Mouse (Mus musculus) layer of hippocampus, adult 9-10 months (tissue): ENCODE results near the gene Aim2.
A peak's percentile ranks its signal among the peaks of the same experiment; 100 is the strongest.

ENCODE experiments used
- DNase-seq: peaks from one replicate; pipeline ENCODE4 v3.0.0; 2022; ENCODE audit warnings: low spot score

Aim2 gene

DNA sequence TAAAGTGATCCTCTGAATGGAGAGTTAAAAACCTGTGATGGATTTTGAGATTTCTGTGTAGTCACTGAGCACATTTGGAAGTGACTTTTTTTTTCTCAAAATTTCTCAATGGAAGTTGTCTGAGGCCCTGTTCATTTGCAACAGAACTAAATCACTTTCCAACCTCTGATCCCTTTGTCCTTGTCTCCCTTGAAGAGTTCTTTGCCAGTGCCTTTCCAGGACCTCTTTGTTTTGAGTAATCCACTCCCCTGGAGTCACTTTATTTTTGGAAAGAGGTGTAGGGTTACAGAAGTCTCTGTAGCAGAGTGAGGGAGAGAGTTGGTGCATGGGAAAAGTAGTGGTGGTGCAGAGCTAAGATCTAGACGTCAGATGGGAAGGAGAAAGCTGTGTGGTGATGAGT is 2.2 kb upstream of the Aim2 start:
- DNase-seq, result no peak

DNA sequence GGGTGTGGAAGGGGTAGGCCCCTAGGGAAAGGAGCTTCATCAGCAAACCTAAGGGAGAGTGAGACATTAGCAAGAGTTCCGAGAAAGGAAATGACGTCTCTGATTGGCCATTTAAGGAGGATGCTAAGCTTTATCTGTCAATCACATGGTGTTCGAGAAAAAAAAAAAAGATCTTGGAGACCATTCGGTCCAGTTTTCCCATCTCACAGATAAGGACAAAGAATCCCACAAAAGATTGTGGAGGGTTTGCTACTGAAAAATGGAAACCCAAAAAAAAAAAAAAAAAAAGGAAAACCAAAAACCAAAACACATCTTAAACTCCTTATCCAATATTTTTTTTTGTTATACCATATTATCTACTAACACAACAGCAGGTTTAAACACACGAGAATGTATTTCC is 1.5 kb upstream of the Aim2 start:
- no peak for DNase-seq

DNA sequence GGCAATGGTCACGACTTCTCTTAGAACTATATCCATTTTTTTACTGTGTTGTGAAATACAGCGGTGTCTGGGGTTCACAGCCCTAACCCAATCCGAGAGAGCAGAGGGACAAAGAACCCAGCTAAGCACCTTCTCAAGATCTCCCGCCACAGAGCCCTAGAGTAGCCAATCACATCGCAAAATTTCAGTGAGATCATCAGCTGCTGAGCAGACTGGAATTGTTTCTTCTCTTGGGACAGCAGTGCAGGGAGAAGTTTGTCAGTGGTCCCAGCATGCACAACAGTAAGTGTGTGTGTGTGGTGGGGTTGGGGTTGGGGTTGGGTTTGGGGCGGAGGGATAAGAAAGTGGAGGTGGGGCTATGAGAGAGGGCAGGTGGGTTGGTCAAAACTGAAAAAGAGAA is 733 bp upstream of the Aim2 start:
- DNase-seq, result no peak

DNA sequence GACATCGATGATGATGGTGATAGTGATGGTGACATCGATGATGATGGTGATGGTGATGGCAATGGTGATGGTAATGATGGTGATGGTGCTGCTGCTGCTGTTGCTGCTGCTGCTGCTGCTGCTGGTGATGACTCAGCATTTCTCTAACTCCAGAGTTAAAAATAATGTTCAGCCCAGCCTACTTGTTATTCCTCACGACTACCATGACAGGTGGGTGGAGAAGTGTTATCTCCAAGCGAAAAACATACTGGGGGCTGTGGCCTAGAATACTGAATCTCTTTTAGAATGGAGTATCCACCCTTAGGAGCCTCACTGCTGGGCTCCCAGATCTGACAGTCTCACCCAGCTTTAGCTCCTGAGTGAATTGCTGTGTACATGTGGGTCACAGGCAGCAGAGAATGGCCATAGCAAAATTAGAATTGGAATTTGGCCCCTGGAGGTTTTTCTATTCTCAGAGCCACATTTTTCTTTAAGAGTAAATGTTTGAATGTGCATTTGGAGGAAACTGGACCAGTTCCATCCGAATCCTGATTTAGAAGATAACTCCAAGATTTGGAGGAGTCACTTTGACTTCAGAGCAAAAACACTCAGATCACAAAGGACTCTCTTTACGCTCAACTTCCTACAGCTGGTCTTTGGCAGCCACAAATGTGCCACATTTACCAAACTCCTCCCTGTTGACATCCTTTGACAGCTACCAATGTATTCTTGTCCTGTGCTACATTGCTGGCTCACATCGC is 4.6 kb downstream of the Aim2 start:
- DNase-seq, result no peak

DNA sequence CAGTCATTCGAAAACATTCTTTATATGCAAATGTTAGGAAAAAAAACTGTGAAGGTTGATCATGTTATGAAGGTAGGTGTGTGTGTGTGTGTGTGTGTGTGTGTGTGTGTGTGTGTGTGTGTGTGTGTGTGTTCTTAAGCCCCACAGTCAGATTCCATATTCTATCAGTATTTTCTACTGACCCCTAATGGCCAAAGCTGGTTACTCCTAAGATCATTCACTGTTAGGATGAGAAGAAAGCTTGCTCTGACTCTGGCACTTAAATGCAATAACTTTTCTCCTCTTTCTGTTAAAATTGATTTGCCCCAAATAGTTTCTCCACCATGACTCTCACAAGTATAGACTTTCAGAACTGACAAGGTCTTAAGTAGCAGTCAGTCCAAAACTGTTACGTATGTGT is 6.0 kb downstream of the Aim2 start:
- DNase-seq, result no peak

DNA sequence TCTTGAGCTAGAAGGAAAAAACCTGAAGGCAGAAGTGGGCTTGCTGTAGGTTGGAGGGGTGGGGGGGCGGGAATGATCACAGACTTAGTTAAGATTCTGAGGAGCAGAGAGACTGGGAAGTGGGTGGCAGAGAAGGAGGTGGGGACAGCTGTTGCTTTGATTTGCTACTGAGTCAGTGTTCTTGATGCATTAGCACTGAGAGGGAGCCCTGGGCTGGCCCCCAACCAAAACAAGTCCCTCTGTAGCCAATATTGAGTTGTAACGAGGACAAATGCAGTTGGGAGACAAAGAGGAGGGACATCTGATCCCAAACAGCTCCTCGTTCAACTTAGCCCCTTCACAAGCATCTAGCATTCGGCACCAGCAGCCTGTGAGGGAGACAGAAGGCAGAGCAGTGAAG is 7.1 kb downstream of the Aim2 start:
- no peak for DNase-seq

DNA sequence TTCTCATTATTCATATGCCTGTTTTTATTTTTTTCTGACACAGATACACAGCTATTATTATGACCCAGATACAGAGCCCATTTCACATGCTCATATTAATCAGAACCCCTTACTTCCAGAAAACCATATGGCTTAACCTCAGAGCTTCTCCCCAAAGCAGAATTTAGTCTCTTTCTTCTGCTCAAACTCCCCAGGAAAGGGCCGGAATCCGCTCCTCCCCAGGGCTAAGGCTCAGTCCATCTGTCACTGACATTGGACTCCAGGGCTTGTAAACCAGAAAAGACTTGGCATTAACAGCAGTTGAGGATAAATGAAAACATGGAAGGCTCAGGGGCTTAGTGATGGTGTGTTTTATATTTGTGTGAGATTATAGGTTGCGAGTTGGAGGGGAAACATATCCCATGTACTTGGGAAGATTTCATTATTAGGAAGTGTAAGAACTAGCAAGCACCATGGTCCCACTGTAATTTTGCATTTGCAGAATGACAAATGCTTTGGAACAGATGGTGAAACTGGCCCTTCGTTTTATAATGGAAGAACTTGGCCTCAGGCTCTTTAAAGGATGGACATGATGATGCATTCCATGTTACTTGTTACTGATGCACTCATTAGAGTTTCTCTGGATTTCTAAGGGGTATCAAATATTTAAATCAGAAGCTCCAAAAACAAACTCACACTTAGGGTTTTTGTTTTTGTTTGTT is 9.1 kb downstream of the Aim2 start:
- no peak for DNase-seq

DNA sequence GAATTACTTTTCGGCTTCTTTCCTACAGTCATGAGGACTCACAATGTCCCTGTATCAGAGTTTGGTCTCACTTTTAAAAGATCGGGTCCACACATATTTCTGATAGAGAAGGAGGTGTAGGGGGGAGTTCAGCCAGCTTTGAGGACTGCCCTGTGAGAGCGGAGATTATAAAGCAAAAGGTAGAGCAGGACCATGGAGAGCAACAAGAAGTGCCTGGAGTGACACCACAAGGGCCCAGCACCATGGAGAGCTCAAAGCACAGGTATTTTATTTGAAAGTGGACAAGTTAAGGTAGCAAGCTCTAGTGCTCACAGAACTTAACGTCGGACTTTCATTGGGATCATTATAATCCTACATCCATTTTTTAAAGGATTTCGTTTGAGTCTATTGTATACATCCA is 11.0 kb downstream of the Aim2 start:
- no peak for DNase-seq

DNA sequence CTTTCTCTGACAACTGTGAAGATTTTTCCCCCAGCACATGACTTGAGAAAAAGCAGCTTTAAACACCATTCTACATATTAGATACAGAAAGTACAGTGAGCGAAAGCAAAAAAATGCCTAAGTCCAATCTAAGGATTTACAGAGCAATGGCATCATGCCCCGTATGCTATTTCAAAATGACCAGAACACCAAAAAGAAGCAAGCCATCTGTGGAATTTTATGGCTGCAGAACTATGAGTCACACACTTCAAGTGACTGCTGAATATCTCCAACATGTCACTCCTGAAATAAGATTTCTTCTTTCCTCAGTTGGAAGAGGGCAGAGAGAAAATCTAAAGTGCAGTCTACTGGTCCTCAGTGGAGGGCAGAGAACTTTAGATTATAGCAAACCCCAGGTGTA is 12.8 kb downstream of the Aim2 start:
- no peak for DNase-seq

DNA sequence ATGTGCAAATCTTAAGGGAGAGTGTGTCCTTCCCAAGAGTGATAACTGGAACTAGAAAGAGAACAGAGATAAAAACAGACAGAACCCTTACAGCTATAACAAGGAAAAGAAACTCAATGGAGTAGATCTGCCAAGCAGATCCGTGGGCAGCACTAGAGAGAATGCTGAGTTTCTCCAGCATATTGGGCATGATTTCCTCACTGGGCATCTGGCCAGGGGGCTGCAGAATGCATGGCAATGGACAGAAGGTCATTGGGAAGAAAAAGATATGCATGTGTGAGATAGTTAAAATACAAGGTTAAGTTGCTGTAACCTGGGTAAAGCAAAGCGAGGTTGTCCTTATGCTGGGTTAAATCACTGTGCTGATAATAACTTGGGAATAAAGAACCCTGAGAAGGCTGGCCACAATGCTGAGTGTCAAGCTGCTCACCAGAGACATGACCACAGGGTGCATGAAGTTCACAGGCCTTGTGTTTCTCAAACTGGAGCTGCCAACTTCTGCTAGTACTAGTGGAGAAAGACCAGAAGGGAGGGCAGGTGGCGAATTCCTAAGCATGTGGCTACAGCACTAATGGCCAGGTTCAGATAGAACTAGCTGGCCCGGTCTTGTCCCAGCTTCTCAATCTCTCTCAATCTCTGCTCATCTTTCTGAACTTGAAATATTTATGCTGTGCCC is 13.6 kb downstream of the Aim2 start:
- DNase-seq, result no peak

DNA sequence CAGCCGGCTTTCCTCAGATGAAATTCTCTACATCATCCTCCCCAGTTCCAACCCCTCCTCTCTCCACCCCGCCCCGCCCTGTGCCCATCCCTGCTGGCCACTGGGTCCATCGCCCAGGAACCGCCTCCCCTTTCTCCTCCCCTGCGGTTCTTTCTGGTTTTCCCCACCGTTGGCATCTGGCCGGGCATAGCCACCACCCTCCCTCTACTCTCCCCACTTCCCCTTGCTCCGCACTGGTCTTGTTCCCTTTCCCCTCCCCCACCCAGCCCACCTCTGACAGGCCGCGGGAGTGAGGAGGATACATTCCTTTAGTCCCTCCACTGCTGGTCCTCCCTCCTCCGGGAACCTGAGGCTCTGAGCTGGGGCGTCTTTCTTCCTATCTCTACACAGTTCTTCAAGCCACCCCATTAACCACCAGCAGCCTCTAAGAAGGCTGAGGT is 15.3 kb downstream of the Aim2 start:
- DNase-seq, result no peak

DNA sequence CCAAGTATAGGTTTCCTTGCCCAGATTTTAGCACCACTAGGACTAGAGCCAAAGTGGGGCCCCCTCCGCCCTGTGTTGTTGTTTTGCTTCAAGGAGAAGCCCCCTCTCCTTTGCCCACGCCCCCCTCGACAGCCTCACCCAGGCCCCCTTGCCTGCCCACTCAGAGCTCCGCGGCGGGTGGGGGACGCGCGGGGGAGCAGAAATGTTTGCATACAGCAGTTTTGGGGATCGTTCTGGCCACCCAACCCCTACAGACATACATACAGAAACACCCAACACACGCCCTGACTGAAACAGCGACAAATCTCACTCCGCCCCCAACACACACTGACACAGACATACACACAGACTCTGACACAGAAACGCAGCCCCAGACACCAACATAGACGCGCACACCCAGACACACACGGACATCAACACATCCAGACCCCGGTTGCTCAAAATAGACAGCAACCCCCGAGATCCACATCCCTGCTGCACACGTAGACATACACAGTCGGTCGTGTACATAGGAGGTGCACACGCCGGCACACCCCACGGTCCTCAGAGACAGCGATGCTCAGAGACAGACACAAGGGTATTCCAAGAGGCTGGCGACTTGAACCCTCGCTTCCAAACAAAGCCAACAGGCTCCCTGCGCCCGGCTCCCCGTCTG is 16.1 kb downstream of the Aim2 start:
- DNase-seq, result no peak

DNA sequence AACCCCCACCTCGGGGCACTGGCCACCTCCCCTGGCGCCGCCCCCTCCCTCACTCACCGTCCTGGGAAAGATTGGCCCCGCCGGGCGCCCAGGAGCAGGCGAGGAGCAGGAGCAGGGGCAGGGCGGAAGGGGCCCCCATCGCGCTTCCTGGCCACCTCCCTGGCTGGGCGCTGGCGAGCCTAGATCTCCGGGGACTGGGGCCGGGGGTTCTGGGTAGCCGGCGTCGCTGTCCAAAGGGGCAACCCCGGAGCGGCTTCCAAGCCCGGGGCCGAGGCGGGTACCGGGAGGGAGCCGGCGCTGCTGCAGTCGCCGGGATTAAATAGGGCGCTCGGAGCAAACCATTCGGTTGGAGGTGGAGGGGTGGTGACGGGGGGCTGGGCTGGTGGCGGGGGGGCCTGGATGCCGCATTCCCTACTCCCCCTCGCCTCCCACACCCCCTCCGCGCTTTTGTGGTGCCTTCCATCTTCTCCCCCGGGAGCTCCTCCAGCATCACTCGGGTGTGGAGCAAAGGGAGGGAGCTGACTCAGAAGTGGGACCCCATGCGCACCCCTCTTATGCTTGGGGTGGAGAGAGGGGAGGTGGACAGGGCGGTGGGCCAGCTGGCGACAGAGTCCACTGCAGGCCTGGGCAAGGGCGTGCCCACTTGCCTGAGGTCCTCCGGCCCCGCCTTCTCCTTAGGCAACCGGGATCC is 16.8 kb downstream of the Aim2 start, which contains the start of gene Cadm3:
Gene Cadm3, minus strand, starts transcription at position 340 of the 691 bp plus-strand sequence.
- no peak for DNase-seq

DNA sequence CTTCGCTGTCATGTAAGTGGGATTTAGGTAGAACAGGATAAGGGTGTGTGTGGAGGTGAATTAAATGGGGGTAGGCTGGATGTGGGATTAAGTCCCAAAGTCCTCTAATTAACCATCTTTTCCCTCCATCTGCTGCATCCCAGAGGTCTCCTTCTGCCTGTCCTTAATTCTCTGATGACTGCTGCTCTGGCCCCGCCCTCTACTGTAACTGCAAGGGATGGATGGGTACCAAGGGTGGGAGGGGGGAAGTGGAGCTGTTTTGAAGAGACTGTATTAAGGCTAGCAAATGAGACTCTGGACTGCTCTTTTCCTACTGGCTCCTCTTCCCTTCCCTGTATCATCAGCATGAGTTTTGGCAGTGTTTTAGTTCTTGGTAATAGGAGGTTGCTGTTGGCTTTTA is 18.9 kb downstream of the Aim2 start:
- DNase-seq, result no peak

DNA sequence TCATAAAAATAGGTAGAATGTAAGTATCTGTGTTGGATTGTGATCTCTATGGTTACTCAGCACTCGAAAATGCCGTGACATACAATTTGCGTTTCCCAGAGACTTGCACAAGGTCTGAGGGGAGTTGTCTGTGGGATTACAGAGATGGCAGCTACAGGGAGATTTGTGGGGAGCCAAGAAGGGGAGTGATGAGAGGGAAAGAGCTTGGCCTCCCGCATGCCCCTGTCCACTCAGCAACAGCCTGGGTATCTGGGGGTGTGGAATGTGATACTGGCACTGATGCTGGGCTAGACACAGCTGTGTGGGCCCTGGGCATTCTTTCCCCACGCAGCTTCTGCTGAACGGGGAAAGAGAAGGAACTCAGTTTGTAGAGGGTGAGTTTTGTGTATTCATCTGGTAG is 19.8 kb downstream of the Aim2 start:
- DNase-seq, result no peak

DNA sequence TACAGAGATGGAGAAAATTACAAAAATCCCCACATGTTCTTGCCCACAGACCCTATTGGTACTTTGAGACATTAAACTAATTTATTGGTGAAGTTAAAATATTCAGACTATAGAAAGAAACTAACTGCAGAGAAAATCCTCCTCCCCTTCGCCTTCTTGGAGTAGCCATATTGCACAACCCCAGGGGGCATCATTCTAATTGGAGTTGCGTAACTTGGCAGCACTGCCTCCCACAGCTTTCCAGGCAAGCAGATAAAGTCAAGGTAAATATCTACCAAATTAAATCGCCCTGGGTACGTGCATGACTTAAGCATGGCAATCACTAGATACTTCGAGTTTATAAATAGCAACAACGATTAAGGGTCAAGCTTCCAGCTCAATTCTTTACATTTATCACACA is 20.9 kb downstream of the Aim2 start:
- no peak for DNase-seq

DNA sequence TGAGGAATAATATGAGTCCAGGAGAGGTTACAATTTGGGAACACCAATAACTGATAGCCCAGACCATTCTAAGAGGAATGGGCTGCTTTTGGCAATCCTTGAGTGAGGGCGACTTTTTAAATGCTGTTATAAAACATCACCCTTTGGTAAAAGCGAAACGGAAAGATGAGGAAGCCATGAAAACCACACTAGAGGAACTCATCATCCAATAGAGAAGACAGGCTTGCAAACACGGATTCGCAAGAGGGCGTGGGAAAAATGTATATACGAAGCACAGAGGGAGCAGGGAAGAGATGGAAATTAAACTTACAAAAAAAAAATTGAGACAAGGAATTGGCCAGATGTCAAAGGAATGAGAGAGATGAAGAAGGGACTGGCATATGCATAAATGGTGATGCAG is 23.3 kb downstream of the Aim2 start:
- DNase-seq, result no peak

DNA sequence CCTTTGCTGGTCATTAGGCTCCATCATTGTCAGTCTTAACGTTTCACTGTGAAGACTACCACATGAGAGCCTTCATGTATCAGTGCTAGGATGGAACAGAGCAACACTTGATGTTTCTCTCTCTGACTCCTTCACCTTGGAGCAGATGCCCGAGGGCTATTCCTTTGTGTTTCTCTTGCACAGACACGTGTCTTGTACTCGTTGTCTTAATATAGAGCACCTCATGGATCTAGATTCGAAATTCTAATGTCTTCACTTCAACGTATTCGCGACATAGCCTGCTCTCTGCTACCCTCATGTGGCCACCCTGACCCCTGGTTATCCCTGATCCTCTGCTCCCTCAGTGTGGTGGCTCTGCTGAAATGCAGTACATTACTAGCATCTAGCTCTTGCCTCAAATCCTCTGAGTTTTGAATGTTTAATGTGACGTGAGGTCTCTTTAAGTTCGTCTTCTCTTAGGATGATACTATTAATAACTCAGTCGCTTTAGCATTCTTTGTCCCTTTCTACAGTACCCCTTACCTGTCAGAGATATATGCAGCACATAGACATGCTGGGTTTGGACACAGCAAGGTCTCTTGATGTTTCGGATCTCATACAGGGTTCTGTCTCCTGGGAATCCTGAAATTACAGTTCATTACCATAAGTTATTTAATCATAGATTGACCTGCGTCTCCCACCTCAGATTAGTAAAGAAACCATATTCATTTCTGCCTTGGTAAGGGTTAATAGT is 26.9 kb downstream of the Aim2 start:
- DNase-seq, result peak; percentile 69

DNA sequence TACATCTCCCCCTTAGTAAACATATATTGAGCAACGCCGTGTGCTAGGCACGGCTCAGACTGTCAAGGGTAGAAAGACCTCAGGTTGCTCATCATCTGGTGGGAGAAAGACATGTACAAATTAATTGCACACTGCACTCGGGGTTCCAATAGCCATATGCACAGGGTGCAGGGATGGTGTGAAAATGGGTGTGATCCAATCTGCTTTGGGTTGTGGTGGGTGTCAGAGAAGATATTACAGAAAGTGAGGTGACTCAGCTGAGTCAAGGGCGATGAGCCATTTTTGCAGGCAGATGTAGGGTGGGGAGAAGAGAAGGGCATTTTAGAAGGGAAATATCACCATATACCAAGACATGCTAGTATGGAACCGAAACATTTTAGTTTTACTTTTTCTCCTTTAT is 30.8 kb downstream of the Aim2 start:
- no peak for DNase-seq

DNA sequence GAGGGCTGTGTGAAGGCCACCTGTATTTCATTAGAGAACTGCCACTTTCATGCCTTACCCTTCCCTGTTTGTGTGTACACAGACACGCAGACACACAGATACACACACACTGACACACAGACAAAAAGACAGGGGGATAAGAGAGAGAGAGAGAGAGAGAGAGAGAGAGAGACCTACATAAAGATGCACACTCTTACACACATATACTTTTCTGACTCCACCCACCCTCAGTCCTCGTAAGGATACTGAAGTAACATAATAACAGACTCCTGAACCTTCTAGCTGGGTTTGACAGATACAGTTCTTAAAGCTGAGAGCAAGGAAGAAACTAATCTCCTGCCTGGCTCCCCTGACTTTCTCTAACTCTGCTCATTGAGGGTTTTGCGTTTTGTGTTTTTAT is 38.8 kb downstream of the Aim2 start:
- peak; percentile 46 for DNase-seq

DNA sequence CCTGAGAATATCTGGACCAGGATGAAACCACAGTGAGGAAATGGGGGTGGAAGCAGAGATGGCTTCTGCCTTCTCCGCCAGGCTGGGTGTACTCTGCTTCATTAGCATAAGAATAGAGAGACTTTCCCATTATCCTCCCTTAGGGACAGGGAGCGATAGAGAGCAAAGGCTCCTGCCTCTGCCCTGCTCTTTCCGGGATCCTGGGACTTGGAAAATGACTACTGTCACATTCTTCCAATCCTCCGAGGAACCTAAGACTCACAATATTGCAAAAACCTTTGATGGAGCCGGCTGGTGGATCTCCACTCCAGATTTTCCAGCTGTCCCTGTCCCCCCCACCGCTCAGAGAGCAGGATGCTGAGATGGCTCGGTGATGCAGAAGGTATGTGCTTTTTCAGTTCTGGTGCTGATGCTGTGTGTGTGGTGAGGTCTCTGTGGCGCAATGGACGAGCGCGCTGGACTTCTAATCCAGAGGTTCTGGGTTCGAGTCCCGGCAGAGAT is 39.3 kb downstream of the Aim2 start:
- DNase-seq, result peak; percentile 92
